Mouse (Mus musculus) embryonic fibroblast, embryonic 13.5 days (primary cell): ENCODE data around the gene Smug1. TPM values are rescaled to one million over a fixed set of nuclear protein-coding genes. Genes with fewer than 3 reads are reported as not detected.
A peak's percentile ranks its signal among the peaks of the same experiment; 100 is the strongest.

ENCODE experiments used
- H3K27ac ChIP-seq: 2 replicates; pipeline ENCODE4 v1.5.1; 2012; ENCODE audit warnings: low read length, control low read depth, inconsistent platforms; ENCODE audit not compliant: insufficient read depth
- H3K4me1 ChIP-seq: 2 replicates; pipeline ENCODE4 v1.6.1; 2011; ENCODE audit warnings: low read length; ENCODE audit not compliant: control insufficient read depth, insufficient read depth
- H3K4me3 ChIP-seq: 2 replicates; pipeline ENCODE4 v1.5.1; 2011; ENCODE audit warnings: mild to moderate bottlenecking, control low read depth, low read length; ENCODE audit not compliant: insufficient read depth
- CTCF ChIP-seq: IDR thresholded peaks from 2 replicates; pipeline ENCODE4 v1.5.1; 2011; ENCODE audit warnings: mild to moderate bottlenecking, control low read depth, low read length, moderate library complexity, borderline replicate concordance; ENCODE audit not compliant: insufficient read depth
- POLR2A ChIP-seq: IDR thresholded peaks from 2 replicates; pipeline ENCODE4 v1.6.1; 2011; ENCODE audit warnings: low read depth, mild to moderate bottlenecking, control low read depth, low read length, moderate library complexity
- polyA plus RNA-seq: library from polyadenylated mRNA; stranded (reverse); fragments of >200 nt; gene quantifications from 2 replicates; pipeline ENCODE4 v1.2.4, GENCODE M21; 2011; ENCODE audit warnings: low read depth; ENCODE audit not compliant: missing spikeins, insufficient read length

Gene Smug1
- polyA plus RNA-seq, 1 experiment, result 10.4 TPM

DNA sequence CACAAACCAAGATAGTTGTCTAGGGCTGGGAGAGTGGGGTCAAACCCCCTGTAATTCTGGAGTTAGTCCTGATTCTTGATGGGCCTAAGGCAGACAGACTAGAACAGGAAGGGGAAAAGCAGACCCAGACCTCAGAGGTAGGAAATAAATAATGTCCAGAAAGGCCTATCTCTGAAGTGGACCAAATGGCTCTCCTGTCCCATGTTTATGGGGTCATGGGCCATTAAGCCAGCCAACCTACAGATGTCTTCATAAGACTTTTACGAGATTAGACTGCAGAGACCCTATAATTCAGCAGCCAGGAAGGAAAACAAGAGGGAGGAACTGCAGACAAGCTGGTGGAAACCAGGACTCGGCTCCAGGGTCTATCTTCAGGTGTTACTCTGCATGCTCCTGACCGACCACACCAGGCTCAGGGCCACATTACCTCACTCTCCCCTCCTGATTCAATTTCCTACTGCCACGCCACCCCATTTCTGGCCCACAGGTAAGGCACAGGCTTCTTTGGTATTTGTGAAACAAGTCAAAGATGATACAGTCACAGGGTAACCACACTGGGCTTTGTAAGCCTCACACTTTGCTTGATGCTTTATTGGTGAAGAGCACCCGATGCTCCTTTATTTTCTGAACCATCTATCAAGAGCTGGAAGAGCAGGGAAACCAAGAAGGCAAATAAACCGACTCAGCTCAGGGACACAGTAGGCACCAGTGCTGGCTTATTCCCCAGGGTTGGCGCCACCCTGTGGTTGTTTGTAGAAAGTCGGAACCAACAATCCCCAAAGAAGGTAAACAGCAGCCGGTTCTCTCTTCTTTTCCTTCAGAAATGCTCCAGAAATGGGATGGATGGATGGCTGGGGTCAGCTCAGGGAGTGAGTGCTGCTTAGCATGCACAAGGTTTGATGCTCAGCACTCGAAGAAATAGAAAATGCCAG lies 23.9 kb upstream of the Smug1 start:
- TF ChIP-seq CTCF (peak; percentile 50; the same call in 1 of the 2 replicates), POLR2A (no peak)
- Histone ChIP-seq H3K4me1 (no peaks in the 10 kb centered on the region), H3K27ac (no peak overlapping the region), H3K4me3 (no peak overlapping the region)

DNA sequence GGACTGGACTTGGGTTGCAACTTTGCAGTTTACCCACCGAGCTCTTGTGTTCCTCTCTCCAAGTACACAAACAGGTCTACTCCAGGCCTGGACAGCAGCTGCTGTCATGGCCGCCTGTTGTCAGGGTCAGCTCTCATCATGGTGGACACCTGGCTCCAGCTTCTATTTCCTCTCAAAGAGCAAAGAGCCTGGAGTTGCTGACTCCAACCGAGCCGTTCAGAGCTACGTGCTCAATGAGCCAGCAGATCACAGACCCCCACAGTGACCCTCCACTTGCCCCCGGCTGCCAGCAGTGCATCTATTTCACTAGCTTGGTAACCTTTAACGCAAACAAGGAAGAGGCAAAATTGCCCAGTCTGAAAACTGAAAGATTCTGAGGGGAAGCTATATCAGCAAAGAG lies 23.2 kb upstream of the Smug1 start:
- TF ChIP-seq POLR2A, result no peak
- TF ChIP-seq CTCF, result no peak
- H3K27ac ChIP-seq, result no peak overlapping the region
- no peaks in the 10 kb centered on the region for H3K4me1 ChIP-seq
- no peak overlapping the region for H3K4me3 ChIP-seq

DNA sequence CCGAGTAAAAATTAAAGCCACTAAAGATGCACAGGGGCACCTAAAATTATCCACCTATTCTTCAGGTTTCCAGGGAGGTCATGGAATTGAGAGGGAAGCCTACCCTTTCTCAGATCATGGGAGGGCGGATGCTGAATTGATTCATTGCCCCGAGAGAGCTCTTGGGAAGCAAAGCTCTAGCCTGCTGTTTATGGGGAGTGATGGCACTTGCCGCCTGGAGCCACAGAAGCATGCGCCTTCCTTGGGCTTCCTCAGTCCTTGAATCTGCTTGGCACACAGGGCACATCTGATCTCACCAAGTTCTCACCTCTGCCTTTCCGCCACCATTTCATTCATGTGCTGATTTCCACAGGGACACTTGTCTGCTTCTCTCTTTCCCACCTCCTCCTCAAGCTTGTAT lies 20.9 kb upstream of the Smug1 start:
- TF ChIP-seq CTCF (no peak), POLR2A (no peak)
- Histone ChIP-seq H3K4me3 (no peak overlapping the region), H3K4me1 (no peaks in the 10 kb centered on the region), H3K27ac (no peak overlapping the region)

DNA sequence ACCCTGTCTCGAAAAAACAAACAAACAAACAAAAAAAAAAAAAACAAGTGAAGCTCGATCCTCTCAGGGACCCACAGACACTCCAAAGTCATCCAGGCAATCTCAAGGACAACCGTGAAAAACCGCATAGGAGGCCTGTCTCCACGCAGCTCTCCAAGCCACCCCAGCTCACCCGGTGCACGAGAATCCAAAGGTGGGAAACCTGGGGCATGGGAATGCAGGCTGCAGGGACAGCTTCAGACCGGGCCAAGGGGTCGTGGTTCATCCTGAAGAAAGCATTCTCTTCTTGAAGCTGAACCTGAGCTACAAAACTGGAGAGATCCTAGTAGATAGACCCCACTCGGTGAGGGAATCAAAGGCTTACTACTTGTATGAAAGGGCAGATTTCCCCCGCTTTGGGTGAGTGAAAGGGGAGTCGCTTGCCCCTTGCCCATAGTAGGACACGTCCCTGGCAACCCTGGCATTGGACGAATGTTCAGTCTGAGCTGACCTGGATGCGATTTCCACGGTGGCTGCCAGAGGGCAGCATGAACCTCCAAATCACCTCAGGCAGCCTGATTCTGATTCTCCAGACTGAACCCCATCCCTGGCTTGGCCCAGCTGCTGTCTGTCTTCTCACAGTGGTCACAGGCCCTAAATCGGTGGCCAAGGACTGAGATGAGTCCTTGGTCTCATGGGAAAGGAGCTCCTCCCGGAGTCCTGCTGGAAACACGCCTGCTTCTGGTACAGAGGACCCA lies 18.7 kb upstream of the Smug1 start:
- TF ChIP-seq POLR2A (no peak), CTCF (peak; percentile 80)
- H3K4me3 ChIP-seq, result no peak overlapping the region
- H3K27ac ChIP-seq, result no peak overlapping the region
- no peaks in the 10 kb centered on the region for H3K4me1 ChIP-seq

DNA sequence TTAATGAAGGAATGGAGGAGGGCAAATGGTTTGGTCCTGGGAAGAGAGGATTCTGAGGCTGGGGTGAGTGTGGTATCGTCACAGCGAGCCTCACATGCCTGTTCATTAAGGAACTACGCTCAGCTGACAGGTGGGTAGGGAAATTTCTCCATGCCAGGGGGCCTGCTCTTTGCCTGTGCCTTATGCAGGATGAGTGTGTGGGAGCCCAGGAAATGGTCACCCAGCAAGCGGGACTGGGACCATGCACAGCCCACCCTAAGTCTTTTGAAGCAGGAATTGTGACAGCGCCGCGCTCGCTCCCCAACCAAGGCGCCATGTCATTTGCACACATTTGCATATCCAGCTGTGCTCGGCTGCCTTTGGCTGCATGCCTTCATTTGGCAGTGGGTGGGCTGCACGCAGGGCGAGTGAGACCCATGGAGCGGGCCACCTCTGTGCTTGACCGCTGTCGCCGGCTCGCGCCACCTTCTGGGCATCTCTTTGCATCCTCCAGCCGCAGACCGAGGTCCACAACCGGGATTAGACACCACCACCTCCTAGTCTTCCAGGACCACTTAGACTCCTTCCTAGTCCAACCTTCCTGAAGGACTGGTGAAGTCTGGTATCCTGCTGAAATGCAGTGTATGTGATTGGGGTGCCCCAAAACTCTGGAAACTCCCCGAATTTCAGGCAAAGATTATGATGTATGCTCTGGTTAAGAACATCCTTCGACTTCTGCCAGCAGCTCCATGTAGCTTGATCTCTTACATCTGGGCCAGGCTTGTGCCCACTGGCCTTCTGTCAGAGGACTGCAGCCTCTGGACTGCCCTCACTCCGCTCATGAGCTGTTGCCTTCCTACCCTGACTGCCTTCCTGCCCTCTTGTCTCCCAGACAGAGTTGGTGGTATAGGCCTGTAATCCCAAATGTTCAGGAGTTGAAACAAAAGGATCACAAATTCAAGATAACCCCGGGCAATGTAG lies 17.0 kb upstream of the Smug1 start:
- H3K4me1 ChIP-seq, result no peaks in the 10 kb centered on the region
- no peak for TF ChIP-seq POLR2A
- TF ChIP-seq CTCF, result 0 out of 2 replicates have a peak, but pooled peaks have one; percentile 1
- H3K27ac ChIP-seq, result no peak overlapping the region
- no peak overlapping the region for H3K4me3 ChIP-seq

DNA sequence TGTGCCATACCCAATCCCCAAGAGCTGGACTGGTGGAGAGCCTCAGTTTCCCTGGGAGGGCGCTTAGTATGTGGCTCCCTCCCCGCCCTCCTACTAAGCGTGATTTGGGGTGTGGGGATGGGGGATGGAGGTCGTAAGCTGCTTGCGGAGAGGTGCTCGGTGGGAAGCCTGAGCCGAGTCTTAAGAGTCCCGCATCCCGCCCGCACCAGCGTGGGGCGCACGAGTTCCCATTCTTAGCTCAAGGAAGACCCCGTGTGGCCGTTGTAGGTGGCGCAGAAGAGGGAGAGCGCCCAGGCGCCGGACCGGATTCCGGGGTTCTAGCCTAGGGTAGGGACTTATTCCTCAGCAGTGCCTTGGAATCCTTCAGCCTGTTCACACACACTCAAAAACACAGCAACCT lies 16.2 kb upstream of the Smug1 start:
- peak; percentile 70 for TF ChIP-seq CTCF
- TF ChIP-seq POLR2A, result no peak
- Histone ChIP-seq H3K4me3 (peak overlapping the region; percentile 6), H3K27ac (no peak overlapping the region), H3K4me1 (no peaks in the 10 kb centered on the region)

DNA sequence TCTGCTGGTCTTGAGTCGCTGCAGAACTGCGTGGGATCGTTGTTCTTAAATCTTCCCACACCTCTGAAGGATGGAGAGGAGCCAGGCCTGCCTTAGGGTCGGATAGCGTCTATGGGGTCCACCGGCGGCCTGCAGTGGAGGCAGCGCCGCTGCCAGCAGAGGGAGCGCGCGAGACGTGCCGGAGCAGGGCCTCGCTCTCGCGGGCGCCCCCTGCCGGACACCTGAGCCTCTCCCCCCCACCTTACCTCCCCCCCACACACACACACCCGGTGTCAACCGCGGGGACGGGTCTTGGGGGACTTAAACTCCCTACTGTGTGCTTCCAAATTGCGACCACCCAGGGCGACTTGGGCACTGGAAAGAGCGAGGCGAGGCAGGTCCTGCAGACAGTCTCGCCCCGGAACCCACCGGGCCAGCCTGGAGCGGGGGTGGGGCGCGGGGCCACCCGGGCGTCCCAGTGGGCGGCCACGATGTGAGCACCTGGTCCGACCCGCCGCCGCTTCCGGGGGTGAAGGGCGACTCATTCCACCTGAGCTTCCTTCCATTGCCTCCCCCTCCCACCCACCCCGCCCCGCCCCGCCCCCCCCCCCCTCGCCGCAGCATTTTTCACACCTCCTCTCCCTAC lies 15.4 kb upstream of the Smug1 start:
- Histone ChIP-seq H3K27ac (no peak overlapping the region), H3K4me3 (peak overlapping the region; percentile 57), H3K4me1 (no peaks in the 10 kb centered on the region)
- no peak for TF ChIP-seq POLR2A
- peak; percentile 95 for TF ChIP-seq CTCF

DNA sequence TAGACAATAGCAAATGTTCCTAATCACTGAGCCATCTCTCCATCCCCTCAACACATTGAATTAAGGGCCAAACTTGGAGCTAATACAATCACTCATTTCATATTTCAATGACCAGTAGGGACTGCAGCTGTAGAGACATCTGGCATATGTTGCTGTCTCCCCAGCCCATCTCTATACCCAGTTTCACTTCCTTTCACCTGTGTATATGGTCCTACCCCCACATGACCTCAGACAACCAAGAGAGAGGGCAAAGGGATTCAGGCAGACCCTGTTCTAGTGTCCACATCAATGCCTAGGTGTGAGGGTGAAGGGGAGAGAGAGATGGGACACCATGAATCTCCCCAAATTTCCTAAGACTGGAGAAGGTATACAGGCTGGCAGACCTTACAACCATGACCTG lies 13.5 kb upstream of the Smug1 start:
- TF ChIP-seq POLR2A, result no peak
- TF ChIP-seq CTCF, result no peak
- H3K4me3 ChIP-seq, result no peak overlapping the region
- H3K4me1 ChIP-seq, result no peaks in the 10 kb centered on the region

DNA sequence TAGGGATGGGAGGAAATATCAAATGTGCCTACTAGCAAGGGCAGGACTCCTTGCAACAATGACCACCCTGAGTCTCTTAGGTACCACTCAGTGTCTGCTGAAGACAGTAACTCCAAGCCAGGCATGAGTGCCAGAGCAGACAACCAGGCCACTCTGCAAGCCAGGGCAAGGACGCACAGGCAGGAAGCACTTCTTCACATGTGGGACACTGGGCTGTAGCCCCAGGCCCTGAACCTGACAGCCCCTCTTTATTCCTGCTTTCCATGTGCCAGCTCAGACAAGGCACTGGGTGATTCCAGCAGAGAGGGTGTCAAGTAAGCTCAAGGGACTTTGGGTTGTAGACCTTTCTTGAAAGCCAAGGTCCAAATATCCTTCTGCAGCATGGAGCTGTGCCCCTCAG lies 11.9 kb upstream of the Smug1 start:
- H3K4me3 ChIP-seq, result no peak overlapping the region
- TF ChIP-seq CTCF (no peak), POLR2A (no peak)
- H3K27ac ChIP-seq, result no peak overlapping the region
- H3K4me1 ChIP-seq, result no peaks in the 10 kb centered on the region

More for the DNA sequence above, 13.5 kb upstream of the Smug1 start:
- no peak overlapping the region for H3K27ac ChIP-seq
